In genomic region chr8:120181274-120181673, GRCm38 (mm10) we compare ENCODE assay signal across 19 mouse cellular contexts. TPM values are rescaled to one million over a fixed set of nuclear protein-coding genes. Genes with fewer than 3 reads are reported as not detected.
"Had no signal": no experiment of that assay in that cellular context is flagged by ENCODE, and none has a peak within 500 bp of the region (broad histone marks: within the 10 kb centered on the region; RNA-seq: fewer than 3 reads in every experiment).

No protein-coding gene starts in this region.

- H3K27me3 ChIP-seq: neural tube, embryonic 12.5 days; stomach, embryonic 15.5 days had no signal

- H3K9me3 ChIP-seq: lung, embryonic 15.5 days; megakaryocyte, embryonic 14.5 days; midbrain, embryonic 12.5 days; neural tube, embryonic 12.5 days; stomach, embryonic 15.5 days had no signal

- H3K4me3 ChIP-seq: lung, embryonic 15.5 days; megakaryocyte, embryonic 14.5 days; midbrain, embryonic 12.5 days; neural tube, embryonic 12.5 days; stomach, embryonic 15.5 days had no signal

- H3K4me2 ChIP-seq: lung, embryonic 15.5 days; midbrain, embryonic 12.5 days; neural tube, embryonic 12.5 days; stomach, embryonic 15.5 days had no signal

- H3K9ac ChIP-seq: lung, embryonic 15.5 days; midbrain, embryonic 12.5 days; neural tube, embryonic 12.5 days; stomach, embryonic 15.5 days had no signal

- H3K27ac ChIP-seq: lung, embryonic 15.5 days; macrophage; neural tube, embryonic 12.5 days; stomach, embryonic 15.5 days had no signal

- H3K36me3 ChIP-seq: lung, embryonic 15.5 days; midbrain, embryonic 12.5 days; neural tube, embryonic 12.5 days; stomach, embryonic 15.5 days had no signal

- DNase-seq: lung, adult 2 months; lung, postnatal 14 days; lung, postnatal 36 days; midbrain, embryonic 14.5 days; right cerebral cortex, postnatal 14 days; thymus, adult 2 months; thymus, postnatal 25 days; thymus, postnatal 4 days had no signal

RNA-seq across cellular contexts. Expression of gene Fam92b, which starts 4.0 kb away (rescaled TPM):
- total RNA-seq: megakaryocyte progenitor cell, adult 5-6 weeks; monocyte, adult 5-6 weeks; neutrophil, adult 5-6 weeks had no signal
- polyA plus RNA-seq: macrophage; spleen, adult 2 months; urinary bladder, adult 2 months had no signal
